Mouse (Mus musculus) ES-E14 (cell line): Measurements from ENCODE around the gene Gm17571.

Experiments used
- MAFK ChIP-seq: IDR thresholded peaks from 2 replicates; pipeline ENCODE4 v1.6.1; 2014; ENCODE audit warnings: mild to moderate bottlenecking, low read depth, low read length, inconsistent platforms; ENCODE audit not compliant: insufficient read depth
- ZNF384 ChIP-seq: IDR thresholded peaks from 2 replicates; pipeline ENCODE4 v1.6.1; 2012; ENCODE audit warnings: low read depth, low read length, inconsistent platforms

DNA sequence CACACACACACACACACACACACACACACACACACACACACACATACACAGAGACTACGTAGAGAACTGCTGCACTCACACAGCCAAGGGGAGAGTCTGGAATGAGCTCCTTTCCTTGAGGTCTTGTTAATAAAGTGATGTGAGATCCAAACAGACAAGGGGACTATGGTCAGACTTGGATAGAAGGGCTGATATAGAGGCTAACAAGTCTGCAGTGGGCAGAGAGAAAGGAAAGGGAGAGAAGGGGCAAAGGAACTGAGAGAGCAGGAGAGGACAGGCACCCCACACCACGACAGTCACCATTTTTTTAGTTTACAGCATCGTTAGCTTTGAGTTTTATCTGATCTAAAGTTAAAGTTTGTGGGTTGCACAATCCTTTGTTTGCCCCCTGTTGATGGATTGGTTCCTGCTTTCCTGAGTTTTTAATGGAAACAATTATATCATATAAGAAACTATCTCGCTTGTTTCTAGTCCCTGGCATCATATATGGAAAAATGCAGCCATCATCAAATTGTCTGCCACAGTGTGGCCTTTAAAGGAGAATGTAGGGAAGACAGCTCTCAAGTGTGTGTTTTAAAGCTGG, at the start of gene Gm17571:
- TF ChIP-seq MAFK = no peak
- TF ChIP-seq ZNF384 = no peak
